16 mouse cellular contexts compared by ENCODE assay signal in genomic region chr9:41365251-41365650, GRCm38 (mm10).
A peak's percentile ranks its signal among the peaks of the same experiment; 100 is the strongest.
DNase-seq lines count a peak whose midpoint lies in the region; ATAC-seq and TF ChIP-seq lines count a peak whose summit lies in the region.
"Had no signal": no experiment of that assay in that cellular context is flagged by ENCODE, and none has a peak within 500 bp of the region (broad histone marks: within the 10 kb centered on the region; RNA-seq: fewer than 3 reads in every experiment).

No protein-coding gene starts in this region.

- TF ChIP-seq POLR2A in CH12.LX (IDR thresholded peaks at IDR 0.05; ENCODE audit: low read depth, low read length) = no peak

- peak; percentile 9 for DNase-seq in CH12.LX (ENCODE audit: extremely low read depth)
- peak; percentile 34 for DNase-seq in R1 (ENCODE audit: low read depth, low spot score)
- DNase-seq in hindbrain, embryonic 11.5 days (ENCODE audit: low spot score) = peak; percentile 76
- no peak for DNase-seq in midbrain, embryonic 14.5 days
- no peak for DNase-seq in left cerebral cortex, postnatal 4 days
- DNase-seq in frontal cortex, postnatal 36 days (ENCODE audit: low spot score in 2 of 2) = no peak
- no peak for DNase-seq in left cerebral cortex, adult 9 months (ENCODE audit: low spot score in 2 of 2)
- DNase-seq: adrenal gland, postnatal 36 days; cerebellum, adult 11 months; heart, adult 18-20 months; heart, postnatal 36 days; kidney, postnatal 10 days; lung, postnatal 36 days; right cerebral cortex, postnatal 14 days had no signal

- no peak overlapping the region for H3K4me2 ChIP-seq in CH12.LX (ENCODE audit: insufficient read depth, low read depth, poor library complexity, severe bottlenecking)
- H3K4me2 ChIP-seq in hindbrain, embryonic 11.5 days (replicated peaks; ENCODE audit: low read depth, low read length) = no peak overlapping the region
- H3K4me2 ChIP-seq in midbrain, embryonic 14.5 days (ENCODE audit: low read length) = no peak overlapping the region
- H3K4me2 ChIP-seq: liver, embryonic 12.5 days; stomach, embryonic 15.5 days had no signal

- H3K27me3 ChIP-seq in CH12.LX (replicated peaks) = peaks cover 4% of the 10 kb centered on the region
- H3K27me3 ChIP-seq in hindbrain, embryonic 11.5 days (ENCODE audit: control insufficient read depth, insufficient read depth, low read length) = no peaks in the 10 kb centered on the region
- no peaks in the 10 kb centered on the region for H3K27me3 ChIP-seq in midbrain, embryonic 14.5 days (ENCODE audit: control insufficient read depth, insufficient read depth, low read length)
- H3K27me3 ChIP-seq: liver, embryonic 12.5 days; stomach, embryonic 15.5 days had no signal

- TF ChIP-seq CTCF in CH12.LX (conservative IDR thresholded peaks at IDR 0.05 in 1 of 2, IDR thresholded peaks at IDR 0.05 in 1 of 2; ENCODE audit: low read depth in 2 of 2, low read length in 2 of 2) = no peak

- peaks cover 0 to 11% of the 10 kb centered on the region in 2 experiments; a peak in 2 of 4 replicates for H3K4me1 ChIP-seq in CH12.LX (ENCODE audit: control insufficient read depth in 1 of 2, insufficient read depth in 2 of 2)
- no peaks in the 10 kb centered on the region for H3K4me1 ChIP-seq in hindbrain, embryonic 11.5 days (replicated peaks; ENCODE audit: control insufficient read depth, insufficient read depth, low read length)
- H3K4me1 ChIP-seq in midbrain, embryonic 14.5 days (ENCODE audit: control insufficient read depth, insufficient read depth, low read length) = peaks cover 8% of the 10 kb centered on the region; the same call in 1 of the 2 replicates
- H3K4me1 ChIP-seq: liver, embryonic 12.5 days; stomach, embryonic 15.5 days had no signal

- in situ Hi-C loops in CH12.LX (cut with MboI; ENCODE audit: low pct_ligation_motif_present, low pct_unique_long_range_greater_than_20kb, low sequenced_read_pairs) = no loop called here

- H3K9me3 ChIP-seq in CH12.LX (replicated peaks; ENCODE audit: low read length) = no peaks in the 10 kb centered on the region
- H3K9me3 ChIP-seq in hindbrain, embryonic 11.5 days (ENCODE audit: control insufficient read depth, low read length) = no peaks in the 10 kb centered on the region
- H3K9me3 ChIP-seq in midbrain, embryonic 14.5 days (ENCODE audit: control insufficient read depth, low read length) = no peaks in the 10 kb centered on the region
- H3K9me3 ChIP-seq: liver, embryonic 12.5 days; stomach, embryonic 15.5 days had no signal

- TF ChIP-seq RAD21 in CH12.LX (IDR thresholded peaks at IDR 0.05; ENCODE audit: low read depth, low read length) = no peak

- no peaks in the 10 kb centered on the region for H3K36me3 ChIP-seq in CH12.LX (replicated peaks in 1 of 2; ENCODE audit: control insufficient read depth in 1 of 2, insufficient read depth in 1 of 2, low read length in 1 of 2)
- H3K36me3 ChIP-seq in hindbrain, embryonic 11.5 days (ENCODE audit: control insufficient read depth, insufficient read depth, low read length) = no peaks in the 10 kb centered on the region
- no peaks in the 10 kb centered on the region for H3K36me3 ChIP-seq in midbrain, embryonic 14.5 days (ENCODE audit: control insufficient read depth, insufficient read depth, low read length)
- H3K36me3 ChIP-seq: liver, embryonic 12.5 days; stomach, embryonic 15.5 days had no signal

- ATAC-seq in hindbrain, embryonic 11.5 days (ENCODE audit: low FRiP score) = peak; percentile 88
- ATAC-seq in midbrain, embryonic 14.5 days (ENCODE audit: low FRiP score, low TSS enrichment) = no peak; the same call in 1 of the 2 replicates
- ATAC-seq: liver, embryonic 12.5 days had no signal

- H3K9ac ChIP-seq in CH12.LX (ENCODE audit: insufficient read depth, low read depth) = no peak overlapping the region
- 0 out of 2 replicates have a peak overlapping the region, but pooled peaks have one; percentile 19 for H3K9ac ChIP-seq in hindbrain, embryonic 11.5 days (ENCODE audit: low read depth, low read length)
- H3K9ac ChIP-seq in midbrain, embryonic 14.5 days (replicated peaks; ENCODE audit: low read length) = no peak overlapping the region
- H3K9ac ChIP-seq: liver, embryonic 12.5 days; stomach, embryonic 15.5 days had no signal

- no peaks in the 10 kb centered on the region for H3K79me2 ChIP-seq in CH12.LX (replicated peaks; ENCODE audit: control insufficient read depth, extremely low read depth, insufficient read depth, poor library complexity, severe bottlenecking)

- H3K27ac ChIP-seq in CH12.LX (ENCODE audit: insufficient read depth, low read depth) = no peak overlapping the region
- H3K27ac ChIP-seq in hindbrain, embryonic 11.5 days (ENCODE audit: low read depth, low read length) = peak overlapping the region; percentile 92
- H3K27ac ChIP-seq in midbrain, embryonic 14.5 days (replicated peaks; ENCODE audit: low read depth, low read length) = peak overlapping the region; percentile 63
- H3K27ac ChIP-seq: liver, embryonic 12.5 days; stomach, embryonic 15.5 days had no signal

- intact Hi-C loops in left cerebral cortex, postnatal 4 days (cut with DNase I) = no loop called here

- H3K4me3 ChIP-seq in CH12.LX (replicated peaks in 1 of 3; ENCODE audit: low read depth in 2 of 3, low read length in 2 of 3, poor library complexity in 1 of 3) = no peak overlapping the region
- H3K4me3 ChIP-seq in hindbrain, embryonic 11.5 days (ENCODE audit: low read depth, low read length) = no peak overlapping the region
- H3K4me3 ChIP-seq in midbrain, embryonic 14.5 days (replicated peaks; ENCODE audit: low read depth, low read length) = no peak overlapping the region
- H3K4me3 ChIP-seq: liver, embryonic 12.5 days; stomach, embryonic 15.5 days had no signal

- WGBS in hindbrain, embryonic 11.5 days = 9% methylated on average over 5 of the region's 5 CpGs
- 7% methylated on average over 5 of the region's 5 CpGs for WGBS in midbrain, embryonic 14.5 days

- TF ChIP-seq EP300 in CH12.LX (IDR thresholded peaks at IDR 0.05; ENCODE audit: low read length) = no peak

- dilution Hi-C loops in CH12.LX (cut with MboI; ENCODE audit: extremely low pct_ligation_motif_present, extremely low pct_unique_long_range_greater_than_20kb, low sequenced_read_pairs) = no loop called here

TF ChIP-seq in CH12.LX, 34 proteins besides CTCF, POLR2A, EP300 and RAD21:
- peak; percentile 27; the same call in 1 of the 2 replicates for TF ChIP-seq IRF4 (IDR thresholded peaks at IDR 0.05; ENCODE audit: low read depth, low read length)
- TF ChIP-seq USF2 (conservative IDR thresholded peaks at IDR 0.05; ENCODE audit: low read depth, low read length) = no peak

Comparison
In these comparisons a context has a peak if more than half of its experiments do, and no peak if none do; other contexts are left out.
1. DNase-seq: peak in CH12.LX (single experiment), R1 (single experiment) and hindbrain, embryonic 11.5 days (single experiment); none in midbrain, embryonic 14.5 days (single experiment), left cerebral cortex, postnatal 4 days (single experiment), frontal cortex, postnatal 36 days (0 of 2) and left cerebral cortex, adult 9 months (0 of 2).